Mouse (Mus musculus): ENCODE results near the gene Map3k5. TPM values are rescaled to one million over a fixed set of nuclear protein-coding genes. Genes with fewer than 3 reads are reported as not detected.
"Not testable (repeated sequence)": the region's sequence is repeated elsewhere in the genome, so short reads cannot be mapped to it uniquely, and the experiment has no call there.

Map3k5 gene
- total RNA-seq (2014; fragmentation: Nextera tagmentation) (2.8 and 12.8 TPM in 2 replicates), total RNA-seq (2017) (4.2 and 5.9 TPM in 2 replicates)

GRCm38 (mm10) chr10:19934384-19935294 lies at the start of gene Map3k5:
Map3k5 (plus strand) TSS chr10:19934472.
- ATAC-seq (replicated peaks; ENCODE audit: low FRiP score, low TSS enrichment, poor library complexity, severe bottlenecking) = 0 out of 2 replicates have a peak, but pooled peaks have one; percentile 10

GRCm38 (mm10) chr10:19886249-19886648 lies 48.0 kb upstream of the Map3k5 start:
- ATAC-seq (replicated peaks; ENCODE audit: low FRiP score, low TSS enrichment, poor library complexity, severe bottlenecking) = peak; percentile 96

- ATAC-seq (replicated peaks; ENCODE audit: low FRiP score, low TSS enrichment, poor library complexity, severe bottlenecking) = no peak
These were observed 44.4 kb upstream of the Map3k5 start for GRCm38 (mm10) chr10:19889908-19890307.

GRCm38 (mm10) chr10:19891686-19892085 lies 42.6 kb upstream of the Map3k5 start:
- no peak for ATAC-seq (replicated peaks; ENCODE audit: low FRiP score, low TSS enrichment, poor library complexity, severe bottlenecking)

- ATAC-seq (replicated peaks; ENCODE audit: low FRiP score, low TSS enrichment, poor library complexity, severe bottlenecking) = no peak
These were observed 41.1 kb upstream of the Map3k5 start for GRCm38 (mm10) chr10:19893146-19893545.

GRCm38 (mm10) chr10:19893976-19894375 lies 40.3 kb upstream of the Map3k5 start:
- peak; percentile 57; the same call in 1 of the 2 replicates for ATAC-seq (replicated peaks; ENCODE audit: low FRiP score, low TSS enrichment, poor library complexity, severe bottlenecking)

GRCm38 (mm10) chr10:19900191-19900590 lies 34.1 kb upstream of the Map3k5 start:
- ATAC-seq (replicated peaks; ENCODE audit: low FRiP score, low TSS enrichment, poor library complexity, severe bottlenecking) = no peak

DNA sequence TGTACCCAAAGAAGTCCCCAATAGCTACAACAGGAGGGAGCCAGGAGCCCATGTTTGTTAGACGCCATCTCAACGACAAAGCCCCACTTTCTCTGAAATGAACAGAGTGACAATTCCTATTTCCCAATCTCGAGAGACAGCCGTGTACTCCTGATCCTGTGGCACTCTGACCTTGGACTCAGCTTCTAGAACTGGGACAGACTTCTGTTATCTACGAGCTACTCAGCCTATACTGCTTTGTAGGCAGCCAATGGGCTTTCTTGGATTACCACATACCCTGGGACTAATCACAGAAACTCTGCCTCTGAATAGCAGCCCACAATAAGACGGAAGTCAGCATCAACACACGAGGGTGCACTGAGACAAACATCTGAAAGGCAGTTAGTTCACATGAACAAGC lies 32.3 kb upstream of the Map3k5 start:
- no peak for ATAC-seq (replicated peaks; ENCODE audit: low FRiP score, low TSS enrichment, poor library complexity, severe bottlenecking)

DNA sequence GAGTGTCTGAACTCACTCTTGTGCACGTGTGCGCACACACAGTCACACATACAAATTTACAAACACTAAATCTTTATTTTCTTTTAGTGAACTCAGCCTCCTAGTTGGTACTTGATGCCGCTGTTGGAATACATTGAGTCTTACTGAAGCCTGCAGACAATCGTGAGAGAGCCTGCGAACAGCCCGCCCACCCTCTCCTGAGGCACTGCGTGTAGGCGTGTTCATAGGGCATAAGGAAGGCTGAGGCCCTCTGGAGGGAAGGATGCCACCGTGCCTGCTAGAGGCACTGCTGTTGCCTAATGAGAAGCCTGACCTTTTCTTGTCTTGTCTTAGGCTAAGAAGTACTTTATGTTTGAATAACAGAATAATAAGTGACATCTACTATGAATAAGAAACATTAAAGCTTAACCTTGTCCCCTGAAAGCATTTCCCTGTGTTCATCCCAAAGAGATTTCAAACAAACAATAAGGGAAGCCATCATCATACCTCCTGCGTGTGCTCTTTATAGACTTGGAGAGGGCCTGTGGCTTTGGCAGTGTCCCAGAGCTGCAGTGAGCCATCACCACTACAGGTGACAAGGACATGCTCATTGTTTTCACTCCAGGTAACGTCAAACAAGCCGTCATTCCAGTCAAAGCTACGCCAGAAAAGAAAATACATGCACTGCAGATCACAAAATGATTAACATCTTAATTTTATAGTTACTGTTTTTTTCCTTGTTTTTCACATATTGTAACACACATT lies 30.0 kb upstream of the Map3k5 start:
- no peak for ATAC-seq (replicated peaks; ENCODE audit: low FRiP score, low TSS enrichment, poor library complexity, severe bottlenecking)

DNA sequence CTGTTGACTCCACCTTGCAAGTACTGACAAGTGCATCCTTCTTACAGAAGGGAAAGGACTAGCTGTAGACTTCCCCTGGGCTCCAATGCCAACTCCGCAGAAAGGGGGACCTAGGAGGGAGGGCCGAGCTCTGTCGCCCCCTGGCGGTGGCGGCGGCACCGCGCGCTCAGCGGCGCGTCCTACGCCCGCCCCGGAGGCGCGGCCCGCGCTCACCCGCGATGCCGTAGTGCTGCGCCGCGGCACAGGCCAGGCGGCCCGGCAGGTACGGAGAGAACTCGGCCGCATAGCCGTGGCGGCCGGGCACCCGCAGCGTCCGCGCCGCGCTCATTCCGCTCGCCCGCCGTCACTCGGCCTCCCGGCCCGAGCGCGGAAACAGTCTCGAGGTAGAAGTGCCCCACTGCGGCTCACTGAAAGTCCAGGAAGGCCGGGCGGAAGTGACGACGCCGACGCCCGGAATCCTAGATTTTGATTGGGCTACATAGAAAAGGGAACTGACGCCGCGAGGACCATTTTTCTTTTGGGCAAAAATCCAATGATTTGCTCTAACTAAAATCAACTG lies 26.9 kb upstream of the Map3k5 start, which contains the start of gene Pex7:
Gene Pex7, minus strand, starts transcription at position 444 of the 559 bp plus-strand sequence.
- ATAC-seq (replicated peaks; ENCODE audit: low FRiP score, low TSS enrichment, poor library complexity, severe bottlenecking) = peak; percentile 94

GRCm38 (mm10) chr10:19908076-19908475 lies 26.2 kb upstream of the Map3k5 start:
- no peak for ATAC-seq (replicated peaks; ENCODE audit: low FRiP score, low TSS enrichment, poor library complexity, severe bottlenecking)

DNA sequence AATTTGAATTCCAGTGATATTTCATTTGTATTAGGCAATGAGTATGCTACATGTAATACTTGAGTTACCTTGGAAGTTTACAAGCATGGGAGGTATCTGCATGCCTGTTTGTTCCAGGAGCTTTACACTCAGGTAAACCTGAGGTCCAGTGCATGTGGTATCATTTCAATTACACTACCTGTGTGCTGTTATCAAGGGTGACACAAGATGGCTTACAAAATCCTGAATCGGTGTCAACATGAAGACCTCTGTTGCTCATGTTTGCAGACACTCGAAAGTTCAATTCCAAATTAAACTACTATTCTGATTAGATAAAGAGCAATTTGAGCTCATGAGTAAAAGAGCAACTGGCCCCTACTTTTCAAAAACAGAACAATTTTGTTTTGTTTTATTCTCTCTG lies 23.8 kb upstream of the Map3k5 start:
- ATAC-seq (replicated peaks; ENCODE audit: low FRiP score, low TSS enrichment, poor library complexity, severe bottlenecking) = no peak

DNA sequence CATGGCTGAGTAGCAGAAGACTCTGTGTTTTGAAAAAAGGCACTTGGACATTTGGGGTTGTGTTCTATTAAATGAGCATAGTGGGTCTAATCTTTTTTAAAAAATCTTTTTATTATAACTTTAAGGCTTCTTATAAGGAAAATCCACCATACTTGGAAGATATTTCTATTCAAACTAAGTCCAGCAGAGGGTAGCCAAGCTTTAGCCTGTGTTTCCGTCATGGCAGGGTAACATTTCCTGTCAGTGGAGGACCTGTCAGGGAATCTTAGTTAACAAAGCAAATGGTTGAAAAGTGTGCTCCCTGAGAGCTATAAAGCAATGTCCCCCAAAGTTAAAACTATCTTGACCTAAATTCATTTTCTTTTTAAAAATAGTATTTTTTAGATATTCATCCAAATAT lies 22.7 kb upstream of the Map3k5 start:
- ATAC-seq (replicated peaks; ENCODE audit: low FRiP score, low TSS enrichment, poor library complexity, severe bottlenecking) = no peak

DNA sequence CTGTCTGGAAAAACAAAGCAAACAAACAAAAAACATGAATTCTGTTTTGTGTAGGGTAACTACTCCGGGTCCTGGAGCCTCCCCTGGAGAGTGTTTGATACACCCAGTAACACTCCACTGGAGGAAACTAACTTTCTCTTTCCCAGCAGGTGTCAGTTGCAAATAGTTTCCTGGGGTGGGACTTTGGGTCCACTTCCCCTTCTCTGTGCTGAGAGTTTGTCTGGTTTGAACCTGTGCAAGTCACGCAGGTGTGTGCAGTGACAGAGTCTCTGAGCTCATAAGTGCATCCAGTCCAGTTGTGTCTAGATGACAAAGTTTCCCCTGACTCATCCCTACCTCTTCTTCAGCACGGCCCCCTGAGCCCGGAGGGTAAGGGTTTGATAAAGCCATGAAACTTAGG lies 20.5 kb upstream of the Map3k5 start:
- no peak for ATAC-seq (replicated peaks; ENCODE audit: low FRiP score, low TSS enrichment, poor library complexity, severe bottlenecking)

DNA sequence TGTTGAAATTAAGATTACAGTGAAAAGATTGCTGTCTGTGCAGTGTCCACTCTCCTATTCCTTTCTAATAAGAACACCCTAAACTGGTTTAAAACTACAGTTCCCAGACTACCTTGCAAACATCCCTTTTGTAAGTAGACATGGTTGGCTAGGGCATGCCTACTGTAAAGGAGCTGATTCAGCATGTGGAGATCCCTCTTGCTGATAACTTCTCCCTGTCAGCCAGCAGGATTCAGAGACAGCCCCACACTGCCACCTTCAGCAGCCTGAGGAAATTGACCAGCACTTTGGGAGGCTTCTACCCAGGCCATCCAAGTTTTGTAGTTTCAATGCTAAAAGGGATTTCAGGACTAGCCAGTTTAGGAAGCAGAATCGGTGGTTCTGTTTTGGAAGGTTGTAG lies 19.0 kb upstream of the Map3k5 start:
- ATAC-seq (replicated peaks; ENCODE audit: low FRiP score, low TSS enrichment, poor library complexity, severe bottlenecking) = peak; percentile 99

DNA sequence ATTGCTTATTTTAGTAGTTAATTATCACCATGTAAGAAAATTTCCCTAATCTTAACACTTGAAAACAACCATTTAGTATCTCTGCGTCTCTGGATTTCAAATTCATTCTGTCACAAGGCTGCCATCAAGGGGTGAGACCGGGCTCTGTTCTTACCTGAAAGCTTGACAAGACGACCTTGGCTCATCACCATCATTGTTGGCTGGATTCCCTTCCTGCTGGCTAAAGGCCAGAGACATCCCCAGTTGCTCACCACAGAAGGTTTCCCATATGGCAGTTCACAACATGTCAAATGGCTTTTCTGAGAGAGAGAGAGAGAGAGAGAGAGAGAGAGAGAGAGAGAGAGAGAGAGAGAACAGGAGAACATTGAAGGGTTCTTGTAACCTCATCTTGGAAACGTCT lies 11.9 kb upstream of the Map3k5 start:
- no peak for ATAC-seq (replicated peaks; ENCODE audit: low FRiP score, low TSS enrichment, poor library complexity, severe bottlenecking)

- ATAC-seq (replicated peaks; ENCODE audit: low FRiP score, low TSS enrichment, poor library complexity, severe bottlenecking) = no peak
These were observed 10.0 kb upstream of the Map3k5 start for GRCm38 (mm10) chr10:19924256-19924655.

- ATAC-seq (replicated peaks; ENCODE audit: low FRiP score, low TSS enrichment, poor library complexity, severe bottlenecking) = not testable (repeated sequence)
These were observed 7.8 kb upstream of the Map3k5 start for GRCm38 (mm10) chr10:19926391-19926897.

- ATAC-seq (replicated peaks; ENCODE audit: low FRiP score, low TSS enrichment, poor library complexity, severe bottlenecking) = no peak
These were observed 6.1 kb upstream of the Map3k5 start for GRCm38 (mm10) chr10:19928205-19928604.

GRCm38 (mm10) chr10:19932986-19933385 lies 1.3 kb upstream of the Map3k5 start:
- no peak for ATAC-seq (replicated peaks; ENCODE audit: low FRiP score, low TSS enrichment, poor library complexity, severe bottlenecking)

All from megakaryocyte-erythroid progenitor cell, adult 5-6 weeks (primary cell).